Mouse (Mus musculus): ENCODE measurements at regions not wholly inside any gene's neighbourhood (a gene's known extent, or its start where the extent isn't known, plus 50 kb on each side); places are given as distances from the start of the nearest gene placed in this dataset.

- DNase-seq (peak; percentile 66), ATAC-seq (no peak)
- H3K4me3 ChIP-seq (ENCODE audit: low read depth, low read length): no peak overlapping the region
- 36% methylated on average over 9 of the region's 9 CpGs for WGBS (ENCODE audit: insufficient replicate concordance)
- H3K36me3 ChIP-seq (replicated peaks; ENCODE audit: insufficient read depth, low read length): no peaks in the 10 kb centered on the region
- no peaks in the 10 kb centered on the region for H3K27me3 ChIP-seq (ENCODE audit: insufficient read depth, low read length)
- TF ChIP-seq CTCF (IDR thresholded peaks at IDR 0.05; ENCODE audit: low read depth) (peak; percentile 93), EP300 (IDR thresholded peaks at IDR 0.05; ENCODE audit: low read depth) (no peak)
- H3K9me3 ChIP-seq (ENCODE audit: low read length): no peaks in the 10 kb centered on the region
- H3K4me1 ChIP-seq (ENCODE audit: insufficient read depth): no peaks in the 10 kb centered on the region
- H3K27ac ChIP-seq (ENCODE audit: low read depth): no peak overlapping the region
- no peak overlapping the region for H3K4me2 ChIP-seq (ENCODE audit: low read depth, low read length)
- H3K9ac ChIP-seq (replicated peaks): no peak overlapping the region
Measured at GRCm38 (mm10) chr15:54070005-54070634, 185.4 kb downstream of the Gm7489 start.

GRCm38 (mm10) chr15:54071732-54072131 is 187.0 kb downstream of the Gm7489 start:
- no peak for DNase-seq
- no peaks in the 10 kb centered on the region for H3K4me1 ChIP-seq (ENCODE audit: insufficient read depth)
- H3K36me3 ChIP-seq (replicated peaks; ENCODE audit: insufficient read depth, low read length): no peaks in the 10 kb centered on the region
- H3K4me3 ChIP-seq (ENCODE audit: low read depth, low read length): no peak overlapping the region
- H3K4me2 ChIP-seq (ENCODE audit: low read depth, low read length): no peak overlapping the region
- H3K9ac ChIP-seq (replicated peaks): no peak overlapping the region
- H3K27ac ChIP-seq (ENCODE audit: low read depth): no peak overlapping the region
- no peaks in the 10 kb centered on the region for H3K27me3 ChIP-seq (ENCODE audit: insufficient read depth, low read length)
- TF ChIP-seq CTCF (IDR thresholded peaks at IDR 0.05; ENCODE audit: low read depth) (no peak), EP300 (IDR thresholded peaks at IDR 0.05; ENCODE audit: low read depth) (no peak)
- WGBS (ENCODE audit: insufficient replicate concordance): 32% methylated on average over 8 of the region's 8 CpGs
- no peak for ATAC-seq
- no peaks in the 10 kb centered on the region for H3K9me3 ChIP-seq (ENCODE audit: low read length)

GRCm38 (mm10) chr15:54091301-54091700 is 206.6 kb downstream of the Gm7489 start:
- no peak for ATAC-seq
- Histone ChIP-seq H3K4me3 (ENCODE audit: low read depth, low read length) (no peak overlapping the region), H3K27ac (ENCODE audit: low read depth) (no peak overlapping the region), H3K4me1 (ENCODE audit: insufficient read depth) (no peaks in the 10 kb centered on the region), H3K9ac (replicated peaks) (no peak overlapping the region), H3K9me3 (ENCODE audit: low read length) (no peaks in the 10 kb centered on the region), H3K27me3 (ENCODE audit: insufficient read depth, low read length) (no peaks in the 10 kb centered on the region), H3K4me2 (ENCODE audit: low read depth, low read length) (no peak overlapping the region), H3K36me3 (replicated peaks; ENCODE audit: insufficient read depth, low read length) (no peaks in the 10 kb centered on the region)
- no peak for TF ChIP-seq EP300 (IDR thresholded peaks at IDR 0.05; ENCODE audit: low read depth)
- no peak for TF ChIP-seq CTCF (IDR thresholded peaks at IDR 0.05; ENCODE audit: low read depth)
- WGBS (ENCODE audit: insufficient replicate concordance): 66% methylated on average over 1 of the region's 1 CpGs
- DNase-seq: no peak

- no peaks in the 10 kb centered on the region for H3K36me3 ChIP-seq (replicated peaks; ENCODE audit: insufficient read depth, low read length)
- WGBS (ENCODE audit: insufficient replicate concordance): 76% methylated on average over 3 of the region's 3 CpGs
- no peak overlapping the region for H3K27ac ChIP-seq (ENCODE audit: low read depth)
- H3K4me3 ChIP-seq (ENCODE audit: low read depth, low read length): no peak overlapping the region
- no peaks in the 10 kb centered on the region for H3K27me3 ChIP-seq (ENCODE audit: insufficient read depth, low read length)
- no peaks in the 10 kb centered on the region for H3K9me3 ChIP-seq (ENCODE audit: low read length)
- no peak for DNase-seq
- no peak overlapping the region for H3K9ac ChIP-seq (replicated peaks)
- H3K4me2 ChIP-seq (ENCODE audit: low read depth, low read length): no peak overlapping the region
- no peak for ATAC-seq
- no peak for TF ChIP-seq EP300 (IDR thresholded peaks at IDR 0.05; ENCODE audit: low read depth)
- TF ChIP-seq CTCF (IDR thresholded peaks at IDR 0.05; ENCODE audit: low read depth): no peak
- no peaks in the 10 kb centered on the region for H3K4me1 ChIP-seq (ENCODE audit: insufficient read depth)
Measured at GRCm38 (mm10) chr15:54092386-54092785, 207.7 kb downstream of the Gm7489 start.

GRCm38 (mm10) chr15:54097498-54097897 is 212.8 kb downstream of the Gm7489 start:
- Histone ChIP-seq H3K9ac (replicated peaks) (no peak overlapping the region), H3K27me3 (ENCODE audit: insufficient read depth, low read length) (no peaks in the 10 kb centered on the region)
- WGBS (ENCODE audit: insufficient replicate concordance): 42% methylated on average over 2 of the region's 2 CpGs

GRCm38 (mm10) chr15:54112406-54112805 is 227.7 kb downstream of the Gm7489 start:
- ATAC-seq: no peak
- no peak for DNase-seq
- H3K4me3 ChIP-seq (ENCODE audit: low read depth, low read length): no peak overlapping the region
- H3K9ac ChIP-seq (replicated peaks): no peak overlapping the region
- no peaks in the 10 kb centered on the region for H3K27me3 ChIP-seq (ENCODE audit: insufficient read depth, low read length)
- H3K36me3 ChIP-seq (replicated peaks; ENCODE audit: insufficient read depth, low read length): no peaks in the 10 kb centered on the region
- H3K4me2 ChIP-seq (ENCODE audit: low read depth, low read length): no peak overlapping the region
- TF ChIP-seq CTCF (IDR thresholded peaks at IDR 0.05; ENCODE audit: low read depth): no peak
- no peak for TF ChIP-seq EP300 (IDR thresholded peaks at IDR 0.05; ENCODE audit: low read depth)
- H3K4me1 ChIP-seq (ENCODE audit: insufficient read depth): no peaks in the 10 kb centered on the region
- no peak overlapping the region for H3K27ac ChIP-seq (ENCODE audit: low read depth)
- WGBS (ENCODE audit: insufficient replicate concordance): 77% methylated on average over 2 of the region's 2 CpGs
- H3K9me3 ChIP-seq (ENCODE audit: low read length): no peaks in the 10 kb centered on the region

More at GRCm38 (mm10) chr15:54097498-54097897, 212.8 kb downstream of the Gm7489 start:
- DNase-seq (no peak), ATAC-seq (no peak)
- Histone ChIP-seq H3K27ac (ENCODE audit: low read depth) (no peak overlapping the region), H3K36me3 (replicated peaks; ENCODE audit: insufficient read depth, low read length) (no peaks in the 10 kb centered on the region), H3K9me3 (ENCODE audit: low read length) (no peaks in the 10 kb centered on the region), H3K4me2 (ENCODE audit: low read depth, low read length) (no peak overlapping the region), H3K4me3 (ENCODE audit: low read depth, low read length) (no peak overlapping the region), H3K4me1 (ENCODE audit: insufficient read depth) (no peaks in the 10 kb centered on the region)
- TF ChIP-seq EP300 (IDR thresholded peaks at IDR 0.05; ENCODE audit: low read depth): no peak
- TF ChIP-seq CTCF (IDR thresholded peaks at IDR 0.05; ENCODE audit: low read depth): no peak
